Mouse (Mus musculus) liver, adult 2 months (tissue): Measurements from ENCODE around the gene Ncoa6.

Source experiments
- CTCF ChIP-seq: fragments of 200-500 bp; IDR thresholded peaks from 2 replicates; pipeline ENCODE4 v1.5.1; 2011; ENCODE audit warnings: low read depth, low read length, control low read depth
- POLR2A ChIP-seq: fragments of 200-500 bp; IDR thresholded peaks from 2 replicates; pipeline ENCODE4 v1.6.1; 2011; ENCODE audit warnings: low read length, control low read depth; ENCODE audit not compliant: insufficient read depth; ENCODE audit errors: extremely low read depth

DNA sequence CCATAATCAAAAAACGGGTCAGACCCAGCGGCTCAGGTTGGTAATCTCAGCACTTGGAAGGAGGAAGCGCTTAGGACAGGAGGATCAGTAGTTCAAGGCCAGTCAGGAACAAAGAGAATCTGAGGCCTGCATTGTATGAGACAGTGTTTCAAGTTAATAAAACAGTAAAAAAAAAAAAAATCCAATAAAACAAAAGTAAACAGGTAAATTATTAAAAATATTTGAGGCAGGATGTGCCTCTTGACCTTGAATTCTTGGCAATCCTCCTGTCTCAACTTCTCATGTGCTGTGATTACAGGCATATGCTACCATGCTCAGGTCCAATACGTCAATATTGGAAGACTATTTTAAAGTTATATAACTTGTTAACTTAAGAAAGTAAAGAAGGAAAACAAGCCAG lies 30.8 kb downstream of the Ncoa6 start:
- TF ChIP-seq CTCF (no peak), POLR2A (no peak)
